Mouse (Mus musculus): ENCODE data around the gene Nkg7. TPM values are rescaled to one million over a fixed set of nuclear protein-coding genes. Genes with fewer than 3 reads are reported as not detected.
"Not testable (repeated sequence)": the region's sequence is repeated elsewhere in the genome, so short reads cannot be mapped to it uniquely, and the experiment has no call there.

The Nkg7 gene
- not detected in 2 replicates for polyA plus RNA-seq (2014; fragmentation: Nextera tagmentation; extraction: Ambion mirVana)

DNA sequence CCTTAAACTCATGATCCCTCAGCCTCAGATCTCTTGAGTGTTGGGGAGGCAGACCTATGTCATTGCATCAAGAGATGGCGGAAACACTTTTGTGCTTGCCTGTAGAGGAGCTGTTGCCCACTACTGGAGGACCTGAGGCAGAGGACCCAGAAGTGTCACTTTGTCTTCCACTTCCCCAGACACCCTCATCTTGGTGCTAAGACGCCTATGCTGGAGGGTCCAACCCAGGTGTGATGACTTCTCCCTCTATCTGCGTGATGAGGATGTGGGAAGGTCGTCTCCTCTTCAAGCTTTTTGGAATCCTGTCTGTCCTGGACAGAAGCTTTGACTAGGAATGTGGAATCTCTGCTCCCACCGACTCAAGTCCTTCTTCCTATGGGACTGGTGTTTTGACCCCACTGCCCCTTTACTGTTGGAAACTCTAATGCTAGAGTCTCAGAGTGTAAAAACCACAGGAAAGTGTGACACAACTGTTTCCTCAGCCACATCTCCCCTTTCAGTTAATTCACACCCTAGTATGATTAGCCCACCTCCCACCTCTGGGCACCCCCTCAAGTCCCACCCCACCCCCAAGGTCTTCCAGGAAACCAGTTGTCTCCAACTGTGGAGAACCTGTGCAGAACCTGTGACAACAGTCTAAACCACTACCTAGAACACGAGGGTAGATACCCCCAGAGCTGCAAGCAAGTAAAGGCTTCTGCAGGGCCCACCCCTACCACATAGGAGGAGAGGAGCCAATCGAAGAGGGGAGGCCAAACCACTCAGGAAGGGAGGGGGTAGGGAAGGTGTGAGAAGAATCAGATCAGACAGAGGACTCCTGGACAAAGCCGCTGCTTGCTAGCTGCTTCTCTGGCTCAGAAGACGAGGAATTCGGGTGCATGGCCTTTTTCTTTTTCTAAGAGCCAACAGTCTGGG is at the start of gene Nkg7:
Gene Nkg7, plus strand, starts transcription at position 733 of the 915 bp plus-strand sequence.
- no peaks in the 10 kb centered on the region for H3K9me3 ChIP-seq (ENCODE audit: control insufficient read depth, low read length)
- ATAC-seq (ENCODE audit: low FRiP score, low TSS enrichment) (no peak), DNase-seq (no peak)
- H3K4me1 ChIP-seq (ENCODE audit: control insufficient read depth, insufficient read depth, low read length) = no peaks in the 10 kb centered on the region
- WGBS = 79% methylated on average over 10 of the region's 10 CpGs
- H3K4me3 ChIP-seq (replicated peaks; ENCODE audit: low read depth, low read length) = no peak within 1 kb of the TSS
- H3K36me3 ChIP-seq (ENCODE audit: control insufficient read depth, insufficient read depth, low read length) = no peaks in the 10 kb centered on the region
- H3K9ac ChIP-seq (replicated peaks; ENCODE audit: low read length) = no peak within 1 kb of the TSS
- no peak within 1 kb of the TSS for H3K27ac ChIP-seq (replicated peaks; ENCODE audit: low read depth, low read length)
- no peak within 1 kb of the TSS for H3K4me2 ChIP-seq (ENCODE audit: low read length)
- no peaks in the 10 kb centered on the region for H3K27me3 ChIP-seq (ENCODE audit: control insufficient read depth, insufficient read depth, low read length)

DNA sequence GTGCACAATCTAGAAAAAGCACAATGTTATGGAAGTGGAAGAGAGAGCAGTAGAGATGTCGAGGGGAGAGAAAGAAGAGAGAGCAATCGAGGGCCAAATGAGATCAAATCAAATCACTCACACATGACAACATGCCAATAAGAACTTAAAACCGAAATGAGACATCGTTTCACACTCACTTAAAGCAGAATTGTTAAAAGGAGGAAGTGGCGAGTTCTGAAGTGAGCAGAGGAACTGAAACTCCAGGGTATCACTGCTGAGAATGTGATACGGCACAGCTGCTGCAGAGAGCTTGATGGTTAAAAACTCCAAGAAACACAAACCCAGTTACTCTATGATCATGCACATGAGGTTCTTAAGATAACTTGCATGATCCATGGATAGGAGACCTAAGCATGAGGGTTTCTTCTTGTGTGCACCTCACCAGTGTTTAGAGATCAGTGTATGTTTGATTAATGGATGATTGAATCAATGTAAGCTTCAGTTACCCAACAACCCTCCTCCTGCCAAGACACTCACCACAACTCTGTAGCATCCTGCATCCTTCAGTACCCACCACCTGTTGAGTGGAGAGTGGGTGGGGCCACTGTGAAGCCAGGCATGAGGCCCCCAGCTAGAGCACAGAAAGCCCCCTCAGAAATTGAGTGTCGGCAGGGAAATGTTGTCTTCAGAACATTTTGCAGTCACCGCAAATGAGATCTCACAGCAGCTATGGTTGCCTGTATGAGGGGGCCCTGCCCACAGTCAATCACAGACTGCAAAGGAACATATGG is 44.3 kb upstream of the Nkg7 start:
- H3K27ac ChIP-seq (replicated peaks; ENCODE audit: low read depth, low read length) = no peak overlapping the region
- H3K4me3 ChIP-seq (replicated peaks; ENCODE audit: low read depth, low read length) = no peak overlapping the region
- H3K4me1 ChIP-seq (ENCODE audit: control insufficient read depth, insufficient read depth, low read length) = no peaks in the 10 kb centered on the region
- H3K36me3 ChIP-seq (ENCODE audit: control insufficient read depth, insufficient read depth, low read length) = no peaks in the 10 kb centered on the region
- no peak overlapping the region for H3K4me2 ChIP-seq (ENCODE audit: low read length)
- no peaks in the 10 kb centered on the region for H3K27me3 ChIP-seq (ENCODE audit: control insufficient read depth, insufficient read depth, low read length)
- ATAC-seq (ENCODE audit: low FRiP score, low TSS enrichment) = no peak
- DNase-seq = no peak
- no peak overlapping the region for H3K9ac ChIP-seq (replicated peaks; ENCODE audit: low read length)
- H3K9me3 ChIP-seq (ENCODE audit: control insufficient read depth, low read length) = no peaks in the 10 kb centered on the region
- 81% methylated on average over 8 of the region's 8 CpGs for WGBS

DNA sequence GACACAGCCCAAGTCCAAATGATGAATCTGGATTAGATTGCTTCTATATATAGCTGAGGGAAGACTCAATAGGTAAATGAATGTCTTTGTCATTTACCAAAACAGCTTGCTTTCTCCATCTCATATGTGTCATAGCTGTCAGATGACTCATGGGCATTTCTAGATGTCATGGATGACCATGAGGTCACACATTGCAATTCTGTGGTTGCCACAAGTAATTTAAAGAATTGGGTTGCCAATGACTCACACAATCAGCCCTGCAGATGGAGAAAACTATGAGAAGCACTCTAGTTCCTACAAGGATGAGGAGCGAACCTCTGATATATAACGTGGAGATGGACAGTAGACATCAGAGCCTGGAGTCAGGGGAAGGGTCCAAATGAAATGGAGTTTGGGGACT is 37.4 kb upstream of the Nkg7 start:
- no peak overlapping the region for H3K9ac ChIP-seq (replicated peaks; ENCODE audit: low read length)
- no peaks in the 10 kb centered on the region for H3K9me3 ChIP-seq (ENCODE audit: control insufficient read depth, low read length)
- no peak overlapping the region for H3K4me2 ChIP-seq (ENCODE audit: low read length)
- no peak overlapping the region for H3K4me3 ChIP-seq (replicated peaks; ENCODE audit: low read depth, low read length)
- no peak overlapping the region for H3K27ac ChIP-seq (replicated peaks; ENCODE audit: low read depth, low read length)
- H3K36me3 ChIP-seq (ENCODE audit: control insufficient read depth, insufficient read depth, low read length) = no peaks in the 10 kb centered on the region
- no peak for DNase-seq
- 94% methylated on average over 2 of the region's 2 CpGs for WGBS
- no peak for ATAC-seq (ENCODE audit: low FRiP score, low TSS enrichment)
- no peaks in the 10 kb centered on the region for H3K4me1 ChIP-seq (ENCODE audit: control insufficient read depth, insufficient read depth, low read length)
- no peaks in the 10 kb centered on the region for H3K27me3 ChIP-seq (ENCODE audit: control insufficient read depth, insufficient read depth, low read length)

DNA sequence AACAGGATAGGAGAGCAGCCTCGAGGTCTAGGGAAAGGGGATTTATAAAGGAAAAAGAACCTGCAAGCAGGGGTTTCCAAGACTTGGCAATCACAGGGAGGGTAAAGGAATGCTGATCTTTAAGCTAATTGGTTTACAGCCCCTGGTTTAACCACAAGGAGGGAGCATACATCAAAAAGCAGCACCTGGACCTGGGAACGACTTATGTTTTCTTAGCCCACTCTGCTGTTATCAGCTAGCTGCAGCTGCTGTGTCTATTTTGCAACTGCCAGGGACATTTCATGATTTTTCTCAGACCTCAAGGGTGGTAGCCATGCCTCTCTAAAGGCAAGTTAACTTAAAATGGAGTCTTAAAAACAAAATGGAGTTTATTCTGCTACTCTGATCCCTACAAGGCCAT is 34.2 kb upstream of the Nkg7 start:
- Histone ChIP-seq H3K4me2 (ENCODE audit: low read length) (no peak overlapping the region), H3K4me1 (ENCODE audit: control insufficient read depth, insufficient read depth, low read length) (no peaks in the 10 kb centered on the region), H3K27me3 (ENCODE audit: control insufficient read depth, insufficient read depth, low read length) (no peaks in the 10 kb centered on the region), H3K4me3 (replicated peaks; ENCODE audit: low read depth, low read length) (no peak overlapping the region), H3K27ac (replicated peaks; ENCODE audit: low read depth, low read length) (no peak overlapping the region), H3K9ac (replicated peaks; ENCODE audit: low read length) (no peak overlapping the region), H3K9me3 (ENCODE audit: control insufficient read depth, low read length) (no peaks in the 10 kb centered on the region), H3K36me3 (ENCODE audit: control insufficient read depth, insufficient read depth, low read length) (no peaks in the 10 kb centered on the region)
- ATAC-seq (ENCODE audit: low FRiP score, low TSS enrichment) (no peak), DNase-seq (no peak)
- WGBS = 57% methylated on average over 2 of the region's 2 CpGs

DNA sequence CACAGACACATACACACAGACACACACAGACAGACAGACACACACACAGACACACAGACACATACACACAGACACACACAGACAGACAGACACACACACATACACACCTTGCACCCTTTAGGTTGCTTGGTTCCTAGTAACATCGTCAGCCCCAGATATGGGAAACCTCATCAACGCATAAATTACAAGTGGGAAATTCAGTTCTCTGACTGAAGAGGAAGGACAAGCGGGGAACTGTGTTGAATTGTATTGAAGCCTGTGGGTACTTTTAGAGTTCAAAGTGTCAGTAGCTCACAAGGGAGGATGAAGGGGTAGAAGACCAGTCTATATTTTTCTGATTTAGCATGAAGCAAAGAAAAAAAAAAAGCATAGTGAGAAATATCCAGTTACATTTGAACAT is 29.3 kb upstream of the Nkg7 start:
- no peak overlapping the region for H3K9ac ChIP-seq (replicated peaks; ENCODE audit: low read length)
- no peaks in the 10 kb centered on the region for H3K27me3 ChIP-seq (ENCODE audit: control insufficient read depth, insufficient read depth, low read length)
- H3K4me3 ChIP-seq (replicated peaks; ENCODE audit: low read depth, low read length) = no peak overlapping the region
- no peaks in the 10 kb centered on the region for H3K4me1 ChIP-seq (ENCODE audit: control insufficient read depth, insufficient read depth, low read length)
- no peaks in the 10 kb centered on the region for H3K36me3 ChIP-seq (ENCODE audit: control insufficient read depth, insufficient read depth, low read length)
- DNase-seq = no peak
- no peak overlapping the region for H3K27ac ChIP-seq (replicated peaks; ENCODE audit: low read depth, low read length)
- 89% methylated on average over 3 of the region's 3 CpGs for WGBS
- H3K9me3 ChIP-seq (ENCODE audit: control insufficient read depth, low read length) = no peaks in the 10 kb centered on the region
- H3K4me2 ChIP-seq (ENCODE audit: low read length) = no peak overlapping the region
- no peak for ATAC-seq (ENCODE audit: low FRiP score, low TSS enrichment)

DNA sequence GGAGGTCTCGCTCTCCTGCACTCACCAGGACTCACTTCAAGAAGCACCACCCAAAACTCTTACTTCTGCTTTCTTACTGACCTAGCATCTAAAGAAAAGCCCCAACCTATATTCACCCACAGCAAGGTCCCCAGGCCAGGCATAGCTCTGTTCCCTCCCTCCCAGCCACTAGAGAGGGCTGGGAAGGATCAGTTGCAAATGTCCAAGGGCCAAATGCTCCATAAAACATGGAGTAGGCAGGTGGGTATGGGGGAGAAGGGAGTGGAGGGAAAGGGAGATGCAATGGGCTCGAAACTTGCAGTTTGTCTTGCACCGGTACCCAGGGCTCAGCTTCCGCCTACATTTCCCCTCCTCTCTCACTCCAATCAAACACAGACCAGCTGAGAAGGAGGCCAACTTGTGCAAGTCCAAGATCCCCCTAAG is 28.7 kb upstream of the Nkg7 start, which contains the start of gene Siglecg:
Gene Siglecg, plus strand, starts transcription at position 74 of the 423 bp plus-strand sequence.
- Histone ChIP-seq H3K27ac (replicated peaks; ENCODE audit: low read depth, low read length) (no peak within 1 kb of the TSS), H3K9me3 (ENCODE audit: control insufficient read depth, low read length) (no peaks in the 10 kb centered on the region), H3K27me3 (ENCODE audit: control insufficient read depth, insufficient read depth, low read length) (no peaks in the 10 kb centered on the region), H3K4me3 (replicated peaks; ENCODE audit: low read depth, low read length) (no peak within 1 kb of the TSS), H3K9ac (replicated peaks; ENCODE audit: low read length) (no peak within 1 kb of the TSS), H3K4me1 (ENCODE audit: control insufficient read depth, insufficient read depth, low read length) (no peaks in the 10 kb centered on the region), H3K36me3 (ENCODE audit: control insufficient read depth, insufficient read depth, low read length) (no peaks in the 10 kb centered on the region), H3K4me2 (ENCODE audit: low read length) (no peak within 1 kb of the TSS)
- ATAC-seq (ENCODE audit: low FRiP score, low TSS enrichment) = no peak
- DNase-seq = no peak
- WGBS = 84% methylated on average over 4 of the region's 4 CpGs

DNA sequence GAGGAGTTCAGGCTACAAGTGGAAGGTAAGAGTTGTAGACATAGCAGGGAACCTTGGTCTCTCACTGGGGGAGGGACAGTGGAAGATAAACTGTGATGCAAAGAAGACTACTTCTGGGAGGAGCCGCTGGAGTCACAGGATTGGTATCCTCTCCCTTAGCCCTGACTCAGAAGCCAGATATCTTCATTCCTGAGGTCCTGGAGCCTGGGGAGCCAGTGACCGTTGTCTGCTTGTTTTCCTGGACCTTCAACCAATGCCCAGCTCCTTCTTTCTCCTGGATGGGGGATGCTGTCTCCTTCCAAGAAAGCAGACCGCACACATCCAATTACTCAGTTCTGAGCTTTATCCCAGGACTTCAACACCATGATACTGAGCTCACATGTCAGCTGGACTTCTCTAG is 27.8 kb upstream of the Nkg7 start:
- Histone ChIP-seq H3K27ac (replicated peaks; ENCODE audit: low read depth, low read length) (no peak overlapping the region), H3K9ac (replicated peaks; ENCODE audit: low read length) (no peak overlapping the region), H3K9me3 (ENCODE audit: control insufficient read depth, low read length) (no peaks in the 10 kb centered on the region), H3K4me1 (ENCODE audit: control insufficient read depth, insufficient read depth, low read length) (no peaks in the 10 kb centered on the region), H3K4me3 (replicated peaks; ENCODE audit: low read depth, low read length) (no peak overlapping the region), H3K4me2 (ENCODE audit: low read length) (no peak overlapping the region), H3K27me3 (ENCODE audit: control insufficient read depth, insufficient read depth, low read length) (no peaks in the 10 kb centered on the region), H3K36me3 (ENCODE audit: control insufficient read depth, insufficient read depth, low read length) (no peaks in the 10 kb centered on the region)
- ATAC-seq (ENCODE audit: low FRiP score, low TSS enrichment) (no peak), DNase-seq (no peak)
- WGBS = 83% methylated on average over 3 of the region's 3 CpGs

DNA sequence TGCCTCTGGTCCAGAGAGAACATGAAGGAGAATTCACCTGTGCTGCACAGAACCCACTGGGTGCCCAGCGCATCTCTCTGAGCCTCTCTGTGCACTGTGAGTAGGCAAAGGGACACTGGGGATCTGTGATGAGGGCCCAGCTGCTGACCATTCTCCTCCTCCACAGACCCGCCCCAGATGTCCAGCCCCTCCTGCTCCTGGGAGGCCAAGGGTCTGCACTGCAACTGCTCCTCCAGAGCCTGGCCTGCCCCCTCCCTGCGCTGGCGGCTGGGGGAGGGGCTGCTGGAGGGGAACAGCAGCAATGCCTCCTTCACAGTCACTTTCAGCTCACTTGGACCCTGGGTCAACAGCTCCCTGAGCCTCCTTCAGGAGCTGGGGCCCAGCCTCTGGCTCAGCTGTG is 25.1 kb upstream of the Nkg7 start:
- not testable (repeated sequence) for H3K27me3 ChIP-seq (ENCODE audit: control insufficient read depth, insufficient read depth, low read length); H3K9me3 ChIP-seq (ENCODE audit: control insufficient read depth, low read length); H3K4me1 ChIP-seq (ENCODE audit: control insufficient read depth, insufficient read depth, low read length); DNase-seq; H3K36me3 ChIP-seq (ENCODE audit: control insufficient read depth, insufficient read depth, low read length); H3K9ac ChIP-seq (replicated peaks; ENCODE audit: low read length); H3K4me3 ChIP-seq (replicated peaks; ENCODE audit: low read depth, low read length); ATAC-seq (ENCODE audit: low FRiP score, low TSS enrichment); H3K27ac ChIP-seq (replicated peaks; ENCODE audit: low read depth, low read length); H3K4me2 ChIP-seq (ENCODE audit: low read length)
- WGBS = 31% methylated on average over 4 of the region's 4 CpGs
